Mouse (Mus musculus): ENCODE data around the gene Hnrnpa2b1. TPM values are rescaled to one million over a fixed set of nuclear protein-coding genes. Genes with fewer than 3 reads are reported as not detected.

Hnrnpa2b1 gene
- total RNA-seq, 2 experiments from 2014 or later: 795 to 816 TPM

- DNase-seq: peak; percentile 92
- intact Hi-C loops (cut with DNase I): loop anchor here (5.0 kb wide), 2 partner anchors 107 to 258 kb away; no protein-coding TSS in a partner anchor
These were observed 851 bp upstream of the Hnrnpa2b1 start, which contains the start of gene Cbx3 for GRCm38 (mm10) chr6:51470311-51471178. Cbx3 (plus strand) TSS chr6:51470360.

- DNase-seq: peak; percentile 81
- intact Hi-C loops (cut with DNase I): loop anchor here (5.0 to 10.0 kb wide), 2 partner anchors 87 to 386 kb away; no protein-coding TSS in a partner anchor
These were observed 668 bp downstream of the Hnrnpa2b1 start for GRCm38 (mm10) chr6:51468891-51469561.

- no peak for DNase-seq
- intact Hi-C loops (cut with DNase I): loop anchor here (5.0 to 10.0 kb wide), 2 partner anchors 85 to 387 kb away; no protein-coding TSS in a partner anchor
These were observed 2.0 kb downstream of the Hnrnpa2b1 start for GRCm38 (mm10) chr6:51467649-51468048.

GRCm38 (mm10) chr6:51460363-51460762, 9.3 kb downstream of the Hnrnpa2b1 start:
- intact Hi-C loops (cut with DNase I): loop anchor here (10.0 kb wide), 1 partner anchor 394 kb away; no protein-coding TSS in a partner anchor

GRCm38 (mm10) chr6:51460021-51460360, 9.7 kb downstream of the Hnrnpa2b1 start:
- intact Hi-C loops (cut with DNase I): loop anchor here (10.0 kb wide), 1 partner anchor 395 kb away; no protein-coding TSS in a partner anchor

More at GRCm38 (mm10) chr6:51460363-51460762, 9.3 kb downstream of the Hnrnpa2b1 start:
- DNase-seq: no peak

GRCm38 (mm10) chr6:51459313-51460020, 10.2 kb downstream of the Hnrnpa2b1 start:
- no peak for DNase-seq
- intact Hi-C loops (cut with DNase I): loop anchor here (10.0 kb wide), 1 partner anchor 395 kb away; no protein-coding TSS in a partner anchor

More at GRCm38 (mm10) chr6:51460021-51460360, 9.7 kb downstream of the Hnrnpa2b1 start:
- no peak for DNase-seq

- DNase-seq: no peak
- intact Hi-C loops (cut with DNase I): no loop called here
These were observed 10.8 kb downstream of the Hnrnpa2b1 start for GRCm38 (mm10) chr6:51458925-51459312.

- DNase-seq: no peak
- intact Hi-C loops (cut with DNase I): no loop called here
These were observed 11.8 kb downstream of the Hnrnpa2b1 start for GRCm38 (mm10) chr6:51457770-51458387.

GRCm38 (mm10) chr6:51457283-51457682, 12.4 kb downstream of the Hnrnpa2b1 start:
- no peak for DNase-seq
- intact Hi-C loops (cut with DNase I): no loop called here

GRCm38 (mm10) chr6:51456198-51456597, 13.5 kb downstream of the Hnrnpa2b1 start:
- DNase-seq: no peak
- intact Hi-C loops (cut with DNase I): no loop called here

- intact Hi-C loops (cut with DNase I): no loop called here
- DNase-seq: no peak
These were observed 14.7 kb downstream of the Hnrnpa2b1 start for GRCm38 (mm10) chr6:51454949-51455348.

- DNase-seq: no peak
- intact Hi-C loops (cut with DNase I): no loop called here
These were observed 16.7 kb downstream of the Hnrnpa2b1 start for GRCm38 (mm10) chr6:51452927-51453503.

- no peak for DNase-seq
- intact Hi-C loops (cut with DNase I): no loop called here
These were observed 27.4 kb downstream of the Hnrnpa2b1 start for GRCm38 (mm10) chr6:51442191-51442835.

GRCm38 (mm10) chr6:51438826-51439330, 30.8 kb downstream of the Hnrnpa2b1 start:
- intact Hi-C loops (cut with DNase I): no loop called here
- DNase-seq: peak; percentile 64

- intact Hi-C loops (cut with DNase I): no loop called here
- peak; percentile 18 for DNase-seq
These were observed 32.0 kb downstream of the Hnrnpa2b1 start for GRCm38 (mm10) chr6:51437665-51438064.

- intact Hi-C loops (cut with DNase I): no loop called here
- no peak for DNase-seq
These were observed 35.4 kb downstream of the Hnrnpa2b1 start for GRCm38 (mm10) chr6:51434270-51434669.

- intact Hi-C loops (cut with DNase I): no loop called here
- peak; percentile 56 for DNase-seq
These were observed 36.9 kb downstream of the Hnrnpa2b1 start, which contains the start of gene Nfe2l3 for GRCm38 (mm10) chr6:51432535-51433397. Nfe2l3 (plus strand) TSS chr6:51432670.

- intact Hi-C loops (cut with DNase I): no loop called here
- DNase-seq: no peak
These were observed 45.2 kb downstream of the Hnrnpa2b1 start for GRCm38 (mm10) chr6:51424537-51424936.

Data from left cerebral cortex, postnatal 4 days (tissue).